Comparison of ENCODE assay signal across 14 mouse cellular contexts in genomic region chr1:186497872-186498271, GRCm38 (mm10).
"Had no signal": no experiment of that assay in that cellular context is flagged by ENCODE, and none has a peak within 500 bp of the region (broad histone marks: within the 10 kb centered on the region; RNA-seq: fewer than 3 reads in every experiment).

No protein-coding gene starts in this region.

- ATAC-seq: midbrain, embryonic 16.5 days had no signal

- H3K4me3 ChIP-seq: midbrain, embryonic 10.5 days; midbrain, embryonic 12.5 days; neural tube, embryonic 12.5 days; stomach, embryonic 15.5 days had no signal

- DNase-seq: lung, adult 18-20 months; lung, embryonic 14.5 days; lung, postnatal 10 days; lung, postnatal 4 days; midbrain, embryonic 14.5 days; right cerebral cortex, postnatal 14 days; thymus, adult 2 months; thymus, postnatal 25 days had no signal

- H3K27me3 ChIP-seq: midbrain, embryonic 12.5 days; neural tube, embryonic 12.5 days; stomach, embryonic 15.5 days had no signal

- H3K4me2 ChIP-seq: lung, embryonic 14.5 days; midbrain, embryonic 12.5 days; neural tube, embryonic 12.5 days; stomach, embryonic 15.5 days had no signal

- H3K9me3 ChIP-seq: midbrain, embryonic 10.5 days; midbrain, embryonic 12.5 days; neural tube, embryonic 12.5 days; stomach, embryonic 15.5 days had no signal

- H3K27ac ChIP-seq: midbrain, embryonic 10.5 days; midbrain, embryonic 12.5 days; neural tube, embryonic 12.5 days; stomach, embryonic 15.5 days; stomach, postnatal 0 days had no signal

- H3K36me3 ChIP-seq: midbrain, embryonic 10.5 days; midbrain, embryonic 12.5 days; neural tube, embryonic 12.5 days; stomach, embryonic 15.5 days had no signal

- H3K9ac ChIP-seq: lung, embryonic 14.5 days; midbrain, embryonic 12.5 days; neural tube, embryonic 12.5 days; stomach, embryonic 15.5 days had no signal

- H3K4me1 ChIP-seq: midbrain, embryonic 10.5 days; midbrain, embryonic 12.5 days; neural tube, embryonic 12.5 days; stomach, embryonic 15.5 days had no signal
